Mouse (Mus musculus): ENCODE results near the gene Ccnyl1. TPM values are rescaled to one million over a fixed set of nuclear protein-coding genes. Genes with fewer than 3 reads are reported as not detected.
A peak's percentile ranks its signal among the peaks of the same experiment; 100 is the strongest.

The Ccnyl1 gene
- polyA plus RNA-seq, 1 experiment from 2014 or later = 3.4 TPM

DNA sequence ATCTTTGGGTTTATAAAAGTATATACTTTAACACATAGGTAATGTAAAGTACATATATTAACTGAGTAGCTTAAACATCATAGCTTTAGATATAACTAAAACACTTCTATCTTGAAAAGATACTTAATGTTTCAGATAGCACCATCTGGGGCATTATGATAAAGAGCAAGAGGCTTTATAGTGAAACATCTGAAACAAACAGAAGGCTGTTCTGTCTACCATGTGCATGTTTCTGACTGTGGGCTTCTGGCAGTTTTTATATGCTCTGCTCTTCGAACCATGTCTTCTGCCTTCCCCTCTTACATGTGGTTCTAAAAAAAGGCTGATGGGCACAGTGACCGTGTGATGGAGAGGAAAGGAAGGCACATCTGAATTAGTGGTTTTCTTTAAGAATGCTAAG lies 16.4 kb downstream of the Ccnyl1 start:
- WGBS = 82% methylated on average over 2 of the region's 2 CpGs
- Histone ChIP-seq H3K27ac (no peak overlapping the region), H3K27me3 (no peaks in the 10 kb centered on the region), H3K4me2 (no peak overlapping the region), H3K9ac (no peak overlapping the region), H3K4me3 (no peak overlapping the region), H3K4me1 (replicated peaks) (no peaks in the 10 kb centered on the region), H3K9me3 (replicated peaks) (no peaks in the 10 kb centered on the region), H3K36me3 (peaks cover 14% of the 10 kb centered on the region)
- ATAC-seq (replicated peaks; ENCODE audit: insufficient number of reproducible peaks, insufficient read depth, low FRiP score, low read depth) = no peak

DNA sequence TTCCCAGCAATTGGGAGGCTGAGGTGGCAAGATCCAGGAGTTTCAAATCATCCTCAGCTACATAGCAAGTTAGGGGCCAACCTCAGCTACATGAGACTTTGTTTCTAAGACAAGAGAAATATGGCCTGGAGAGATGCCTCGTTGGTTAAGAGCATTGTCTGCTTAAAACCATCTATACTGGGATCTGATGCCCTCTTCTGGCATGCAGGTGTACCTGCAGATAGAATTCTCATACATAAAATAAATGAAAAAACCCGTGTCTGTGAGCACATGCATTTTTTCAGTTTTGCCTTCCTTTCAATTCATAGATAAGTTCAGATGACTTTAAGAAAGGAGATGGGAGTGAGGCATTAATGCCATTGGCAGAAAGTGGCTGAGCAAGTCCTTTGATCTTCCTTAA lies 19.6 kb downstream of the Ccnyl1 start:
- no peak overlapping the region for H3K4me3 ChIP-seq
- no peaks in the 10 kb centered on the region for H3K27me3 ChIP-seq
- H3K36me3 ChIP-seq = peaks cover 10% of the 10 kb centered on the region; the same call in 1 of the 2 replicates
- H3K4me2 ChIP-seq = no peak overlapping the region
- no peak for ATAC-seq (replicated peaks; ENCODE audit: insufficient number of reproducible peaks, insufficient read depth, low FRiP score, low read depth)
- no peak overlapping the region for H3K9ac ChIP-seq
- no peaks in the 10 kb centered on the region for H3K9me3 ChIP-seq (replicated peaks)
- no peak overlapping the region for H3K27ac ChIP-seq
- 0 out of 2 replicates have a peak, but pooled peaks cover 1% of the 10 kb centered on the region for H3K4me1 ChIP-seq (replicated peaks)
- 22% methylated on average over 2 of the region's 2 CpGs for WGBS

GRCm38 (mm10) chr1:64712006-64712760 lies 21.9 kb downstream of the Ccnyl1 start:
- H3K36me3 ChIP-seq = peaks cover 15% of the 10 kb centered on the region; the same call in 1 of the 2 replicates
- WGBS = 76% methylated on average over 14 of the region's 14 CpGs
- H3K4me2 ChIP-seq = no peak overlapping the region
- H3K4me1 ChIP-seq (replicated peaks) = peaks cover 22% of the 10 kb centered on the region
- no peaks in the 10 kb centered on the region for H3K27me3 ChIP-seq
- no peak overlapping the region for H3K9ac ChIP-seq
- H3K9me3 ChIP-seq (replicated peaks) = no peaks in the 10 kb centered on the region
- H3K4me3 ChIP-seq = no peak overlapping the region
- no peak overlapping the region for H3K27ac ChIP-seq
- no peak for ATAC-seq (replicated peaks; ENCODE audit: insufficient number of reproducible peaks, insufficient read depth, low FRiP score, low read depth)

DNA sequence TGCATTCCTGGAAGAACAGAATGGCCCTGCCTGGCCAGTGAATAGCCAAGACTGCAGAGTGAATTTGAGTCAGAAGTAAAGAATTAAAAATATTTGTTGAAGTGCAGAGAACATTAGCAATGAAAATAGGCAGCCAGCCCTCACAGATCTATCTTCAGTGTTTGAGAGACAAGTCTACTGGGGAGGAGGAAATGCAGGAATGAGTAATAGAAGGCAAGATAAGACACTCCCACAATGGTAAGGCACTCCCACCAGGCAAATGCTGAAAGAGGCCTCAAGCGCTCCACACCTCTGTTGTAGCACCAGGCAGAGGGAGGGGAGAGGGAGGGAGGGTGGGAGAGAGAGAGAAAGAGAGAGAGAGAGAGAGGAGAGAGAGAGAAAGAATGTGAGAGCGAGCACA lies 25.2 kb downstream of the Ccnyl1 start:
- Histone ChIP-seq H3K4me3 (no peak overlapping the region), H3K4me2 (no peak overlapping the region), H3K4me1 (replicated peaks) (peaks cover 30% of the 10 kb centered on the region), H3K9me3 (replicated peaks) (no peaks in the 10 kb centered on the region), H3K36me3 (peaks cover 15% of the 10 kb centered on the region; the same call in 1 of the 2 replicates), H3K9ac (no peak overlapping the region), H3K27ac (no peak overlapping the region), H3K27me3 (no peaks in the 10 kb centered on the region)
- WGBS = 41% methylated on average over 2 of the region's 2 CpGs
- no peak for ATAC-seq (replicated peaks; ENCODE audit: insufficient number of reproducible peaks, insufficient read depth, low FRiP score, low read depth)

DNA sequence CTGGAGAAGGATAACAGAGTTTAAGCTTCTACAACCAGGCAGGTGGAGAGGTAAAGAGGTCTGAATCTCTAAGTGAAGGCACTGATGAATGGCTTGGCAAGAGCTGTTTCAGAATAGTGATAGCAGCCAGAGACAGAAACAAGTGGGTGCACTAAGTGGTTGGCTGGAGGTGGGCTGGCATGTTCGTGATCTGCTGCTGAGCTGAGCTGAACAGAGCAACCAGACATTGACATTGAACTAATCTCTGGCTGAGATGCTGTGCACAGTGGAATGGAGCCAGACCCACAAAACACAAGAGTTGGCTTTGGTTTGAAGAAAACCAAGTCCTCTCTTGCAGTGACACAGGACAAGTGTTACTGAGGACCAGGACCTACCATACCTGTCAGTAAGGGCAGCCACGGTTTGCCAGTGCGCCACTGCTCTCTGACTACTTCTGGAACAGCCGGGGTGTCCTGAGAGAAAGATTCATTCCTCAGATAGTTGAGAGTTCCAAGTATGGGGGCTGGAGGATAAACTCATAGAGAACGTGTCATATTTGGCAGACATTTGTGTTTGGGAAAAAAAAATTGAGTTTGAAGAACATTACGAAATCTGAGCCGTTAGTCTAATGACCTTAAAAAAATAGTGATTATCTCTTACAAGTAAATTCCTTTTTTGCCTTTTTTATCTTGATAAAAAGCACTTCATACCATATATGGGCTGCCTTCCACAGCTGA lies 26.5 kb downstream of the Ccnyl1 start:
- Histone ChIP-seq H3K36me3 (peaks cover 15% of the 10 kb centered on the region; the same call in 1 of the 2 replicates), H3K4me2 (no peak overlapping the region), H3K4me1 (replicated peaks) (peaks cover 34% of the 10 kb centered on the region), H3K9me3 (replicated peaks) (no peaks in the 10 kb centered on the region), H3K9ac (no peak overlapping the region), H3K27ac (peak overlapping the region; percentile 54), H3K27me3 (no peaks in the 10 kb centered on the region), H3K4me3 (no peak overlapping the region)
- ATAC-seq (replicated peaks; ENCODE audit: insufficient number of reproducible peaks, insufficient read depth, low FRiP score, low read depth) = peak; percentile 69; the same call in 1 of the 2 replicates
- WGBS = 50% methylated on average over 7 of the region's 7 CpGs

DNA sequence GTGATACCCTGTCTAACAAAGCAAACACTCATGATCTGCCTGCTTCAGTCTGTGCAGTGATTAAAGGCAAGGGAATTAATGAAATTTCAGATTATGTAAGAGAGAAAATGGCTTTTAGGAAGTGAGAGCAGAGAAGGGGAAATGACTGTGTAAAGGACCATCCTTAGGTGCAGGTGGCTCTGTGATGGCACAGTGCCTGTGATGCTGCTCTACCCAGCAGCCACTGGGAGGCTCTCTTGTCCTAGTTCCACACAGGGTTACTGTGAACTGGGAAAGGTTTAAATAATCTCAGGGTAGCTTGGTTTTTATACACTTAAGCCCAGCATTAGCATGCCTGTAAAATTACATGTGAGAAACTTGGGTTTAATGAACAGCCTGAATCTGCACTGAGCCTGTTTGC lies 27.2 kb downstream of the Ccnyl1 start:
- Histone ChIP-seq H3K36me3 (peaks cover 20% of the 10 kb centered on the region), H3K4me3 (no peak overlapping the region), H3K9me3 (replicated peaks) (no peaks in the 10 kb centered on the region), H3K27me3 (no peaks in the 10 kb centered on the region), H3K27ac (no peak overlapping the region), H3K4me2 (no peak overlapping the region), H3K9ac (no peak overlapping the region), H3K4me1 (replicated peaks) (peaks cover 34% of the 10 kb centered on the region)
- no peak for ATAC-seq (replicated peaks; ENCODE audit: insufficient number of reproducible peaks, insufficient read depth, low FRiP score, low read depth)

DNA sequence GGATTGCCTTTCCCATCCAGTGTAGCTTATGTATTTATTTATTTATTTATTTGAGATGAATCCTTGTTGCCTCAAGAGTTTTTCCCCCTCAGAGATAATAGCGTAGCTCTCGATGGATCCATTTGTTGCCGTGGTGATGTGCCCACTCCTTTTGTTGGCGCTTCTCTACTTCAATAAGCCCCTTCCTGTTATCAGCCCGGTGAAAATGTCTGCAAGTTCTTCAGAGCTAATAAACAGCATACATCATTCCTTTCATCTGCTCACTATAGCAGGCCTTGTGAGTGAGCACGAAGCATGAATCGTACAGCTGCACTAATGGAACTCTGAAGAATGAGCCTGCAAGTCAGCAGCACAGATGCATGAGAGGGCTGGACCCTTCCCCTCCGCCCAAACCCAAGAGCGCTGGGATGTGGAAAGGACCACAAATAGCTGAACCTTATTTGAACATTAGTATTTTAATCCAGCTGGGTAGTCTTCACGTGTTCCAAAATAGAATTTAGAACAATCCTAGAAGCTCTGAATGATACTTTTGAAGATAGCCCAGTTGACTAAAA lies 30.9 kb downstream of the Ccnyl1 start:
- no peak overlapping the region for H3K9ac ChIP-seq
- no peaks in the 10 kb centered on the region for H3K27me3 ChIP-seq
- no peak overlapping the region for H3K4me3 ChIP-seq
- WGBS = 66% methylated on average over 10 of the region's 10 CpGs
- H3K27ac ChIP-seq = no peak overlapping the region
- no peaks in the 10 kb centered on the region for H3K9me3 ChIP-seq (replicated peaks)
- no peak for ATAC-seq (replicated peaks; ENCODE audit: insufficient number of reproducible peaks, insufficient read depth, low FRiP score, low read depth)
- H3K4me2 ChIP-seq = no peak overlapping the region
- H3K4me1 ChIP-seq (replicated peaks) = peaks cover 21% of the 10 kb centered on the region
- peaks cover 9% of the 10 kb centered on the region for H3K36me3 ChIP-seq

DNA sequence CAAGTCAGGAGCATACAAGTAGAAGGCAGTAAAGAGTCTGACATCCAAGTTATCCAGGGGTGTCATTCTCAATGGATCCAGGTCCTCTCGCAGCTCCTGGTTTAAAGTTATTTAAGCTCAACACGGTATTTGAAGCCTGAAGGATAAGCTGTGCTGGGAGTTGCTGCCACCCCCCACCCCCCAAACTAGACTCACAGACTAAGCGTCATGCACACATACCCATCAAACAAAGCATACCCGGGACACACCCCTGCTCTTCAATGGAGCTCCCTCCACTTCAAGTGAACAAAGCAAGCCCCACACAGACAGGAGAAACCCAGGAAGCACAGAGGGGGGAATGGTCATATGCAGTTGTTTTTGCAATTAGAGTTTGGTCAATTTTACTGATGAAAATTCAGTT lies 39.8 kb downstream of the Ccnyl1 start:
- Histone ChIP-seq H3K9ac (no peak overlapping the region), H3K27ac (no peak overlapping the region), H3K36me3 (peaks cover 2% of the 10 kb centered on the region; the same call in 1 of the 2 replicates), H3K9me3 (replicated peaks) (no peaks in the 10 kb centered on the region), H3K4me2 (no peak overlapping the region), H3K4me3 (no peak overlapping the region), H3K4me1 (replicated peaks) (peaks cover 30% of the 10 kb centered on the region), H3K27me3 (peaks cover 2% of the 10 kb centered on the region; the same call in 1 of the 2 replicates)
- WGBS = 68% methylated on average over 4 of the region's 4 CpGs
- ATAC-seq (replicated peaks; ENCODE audit: insufficient number of reproducible peaks, insufficient read depth, low FRiP score, low read depth) = no peak

- Histone ChIP-seq H3K9ac (no peak overlapping the region), H3K9me3 (replicated peaks) (no peaks in the 10 kb centered on the region), H3K4me3 (no peak overlapping the region), H3K27ac (no peak overlapping the region), H3K36me3 (0 out of 2 replicates have a peak, but pooled peaks cover 2% of the 10 kb centered on the region), H3K4me2 (no peak overlapping the region), H3K27me3 (peaks cover 10% of the 10 kb centered on the region; the same call in 1 of the 2 replicates), H3K4me1 (replicated peaks) (peaks cover 44% of the 10 kb centered on the region)
- WGBS = 76% methylated on average over 16 of the region's 16 CpGs
- no peak for ATAC-seq (replicated peaks; ENCODE audit: insufficient number of reproducible peaks, insufficient read depth, low FRiP score, low read depth)
Observed at GRCm38 (mm10) chr1:64731341-64732020, 41.2 kb downstream of the Ccnyl1 start.

DNA sequence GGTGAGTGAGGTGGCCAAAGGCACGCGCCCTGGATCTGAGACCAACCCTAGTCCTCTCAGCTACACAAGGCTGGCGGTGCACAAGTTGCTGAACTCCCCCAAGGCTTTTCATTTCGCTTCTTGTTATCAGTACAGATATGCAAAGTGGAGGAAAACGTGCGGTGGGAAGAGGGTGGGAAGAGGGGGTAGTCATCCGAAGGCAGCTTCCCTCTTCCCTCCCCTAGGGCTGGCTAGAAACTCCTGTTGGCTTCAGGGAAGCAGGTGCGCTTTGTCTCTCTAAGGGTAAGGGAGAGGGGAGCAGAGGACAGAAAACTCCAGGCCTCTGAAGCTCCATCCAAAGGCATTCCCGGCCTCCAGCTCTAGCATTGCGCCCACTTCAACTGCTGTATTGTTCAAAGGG lies 41.9 kb downstream of the Ccnyl1 start:
- Histone ChIP-seq H3K4me2 (peak overlapping the region; percentile 15; the same call in 1 of the 2 replicates), H3K27me3 (peaks cover 10% of the 10 kb centered on the region; the same call in 1 of the 2 replicates), H3K27ac (no peak overlapping the region), H3K9ac (peak overlapping the region; percentile 38; the same call in 1 of the 2 replicates), H3K4me3 (no peak overlapping the region), H3K36me3 (0 out of 2 replicates have a peak, but pooled peaks cover 2% of the 10 kb centered on the region), H3K4me1 (replicated peaks) (peaks cover 47% of the 10 kb centered on the region), H3K9me3 (replicated peaks) (no peaks in the 10 kb centered on the region)
- ATAC-seq (replicated peaks; ENCODE audit: insufficient number of reproducible peaks, insufficient read depth, low FRiP score, low read depth) = no peak
- 42% methylated on average over 10 of the region's 10 CpGs for WGBS

Data from heart, embryonic 15.5 days (tissue).